Mouse (Mus musculus) embryonic facial prominence, embryonic 12.5 days (tissue): ENCODE measurements at regions not wholly inside any gene's neighbourhood (a gene's known extent, or its start where the extent isn't known, plus 50 kb on each side); places are given as distances from the start of the nearest gene placed in this dataset.

Source experiments
- ATAC-seq: fragments of 200-750 bp; cut with Nextera tagmentation; 2 replicates; pipeline ENCODE4 v1.8.0; 2017; ENCODE audit not compliant: insufficient number of reproducible peaks, insufficient read depth, low FRiP score, low TSS enrichment
- H3K27ac ChIP-seq: fragments of 300-500 bp; sonication (generic); 2 replicates; pipeline ENCODE4 v1.5.1; 2016; ENCODE audit warnings: mild to moderate bottlenecking
- H3K27me3 ChIP-seq: fragments of 300-500 bp; sonication (generic); 2 replicates; pipeline ENCODE4 v1.6.1; 2016; ENCODE audit warnings: mild to moderate bottlenecking, moderate library complexity
- H3K36me3 ChIP-seq: fragments of 300-500 bp; sonication (generic); 2 replicates; pipeline ENCODE4 v1.6.1; 2016; ENCODE audit warnings: mild to moderate bottlenecking
- H3K4me1 ChIP-seq: fragments of 300-500 bp; sonication (generic); 2 replicates; pipeline ENCODE4 v1.6.1; 2016
- H3K4me2 ChIP-seq: fragments of 300-500 bp; sonication (generic); replicated peaks from 2 replicates; pipeline ENCODE4 v1.6.1; 2016; ENCODE audit warnings: mild to moderate bottlenecking, moderate library complexity
- H3K4me3 ChIP-seq: fragments of 300-500 bp; sonication (generic); 2 replicates; pipeline ENCODE4 v1.5.1; 2016; ENCODE audit warnings: mild to moderate bottlenecking
- H3K9ac ChIP-seq: fragments of 300-500 bp; sonication (generic); 2 replicates; pipeline ENCODE4 v1.6.1; 2016; ENCODE audit warnings: mild to moderate bottlenecking, moderate library complexity
- H3K9me3 ChIP-seq: fragments of 300-500 bp; sonication (generic); 2 replicates; pipeline ENCODE4 v1.6.1; 2016; ENCODE audit warnings: mild to moderate bottlenecking, moderate library complexity
- WGBS: fragments of 180-500 bp; shearing (Covaris S2); methylation state at CpG from one replicate; pipeline ENCODE4 v1.1.7; 2016; 5-methylcytosine and 5-hydroxymethylcytosine counted together

GRCm38 (mm10) chr4:66524456-66524855 is 120.0 kb upstream of the Astn2 start:
- Histone ChIP-seq H3K4me3 (no peak overlapping the region), H3K9me3 (no peaks in the 10 kb centered on the region), H3K27ac (no peak overlapping the region), H3K4me2 (no peak overlapping the region), H3K36me3 (no peaks in the 10 kb centered on the region), H3K27me3 (no peaks in the 10 kb centered on the region), H3K4me1 (no peaks in the 10 kb centered on the region), H3K9ac (no peak overlapping the region)
- ATAC-seq = no peak
- WGBS = 58% methylated on average over 5 of the region's 5 CpGs

DNA sequence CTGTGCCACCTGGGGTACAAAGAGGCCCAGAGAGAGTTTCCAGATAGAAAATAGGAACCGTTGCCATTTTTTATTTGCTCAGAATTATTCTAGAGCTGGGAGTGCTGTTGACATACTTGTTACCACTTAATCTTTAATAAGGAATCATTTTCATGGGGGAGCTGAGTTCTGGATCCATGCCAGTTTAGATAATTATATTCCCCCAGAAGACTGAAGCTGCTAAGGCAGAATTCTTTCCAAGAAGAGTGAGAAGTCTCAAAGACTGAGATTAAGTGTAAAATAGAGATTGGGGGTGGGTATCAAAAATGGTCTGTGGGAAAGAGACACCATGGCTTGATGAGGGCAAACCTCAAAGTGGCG is 119.5 kb upstream of the Astn2 start:
- Histone ChIP-seq H3K9ac (no peak overlapping the region), H3K4me1 (no peaks in the 10 kb centered on the region), H3K27me3 (no peaks in the 10 kb centered on the region), H3K4me3 (no peak overlapping the region), H3K27ac (no peak overlapping the region), H3K36me3 (no peaks in the 10 kb centered on the region), H3K9me3 (no peaks in the 10 kb centered on the region), H3K4me2 (no peak overlapping the region)
- WGBS = 84% methylated on average over 2 of the region's 2 CpGs
- no peak for ATAC-seq

GRCm38 (mm10) chr4:66523238-66523885 is 119.0 kb upstream of the Astn2 start:
- Histone ChIP-seq H3K36me3 (no peaks in the 10 kb centered on the region), H3K9ac (no peak overlapping the region), H3K4me2 (no peak overlapping the region), H3K9me3 (no peaks in the 10 kb centered on the region), H3K4me1 (no peaks in the 10 kb centered on the region), H3K4me3 (no peak overlapping the region), H3K27ac (no peak overlapping the region), H3K27me3 (no peaks in the 10 kb centered on the region)
- no peak for ATAC-seq
- 40% methylated on average over 8 of the region's 8 CpGs for WGBS

GRCm38 (mm10) chr4:66522097-66522809 is 117.8 kb upstream of the Astn2 start:
- no peaks in the 10 kb centered on the region for H3K9me3 ChIP-seq
- 83% methylated on average over 2 of the region's 2 CpGs for WGBS
- H3K4me1 ChIP-seq = no peaks in the 10 kb centered on the region
- H3K9ac ChIP-seq = no peak overlapping the region
- H3K27me3 ChIP-seq = no peaks in the 10 kb centered on the region
- H3K4me2 ChIP-seq = no peak overlapping the region
- H3K36me3 ChIP-seq = no peaks in the 10 kb centered on the region
- no peak overlapping the region for H3K4me3 ChIP-seq
- H3K27ac ChIP-seq = no peak overlapping the region
- ATAC-seq = no peak

DNA sequence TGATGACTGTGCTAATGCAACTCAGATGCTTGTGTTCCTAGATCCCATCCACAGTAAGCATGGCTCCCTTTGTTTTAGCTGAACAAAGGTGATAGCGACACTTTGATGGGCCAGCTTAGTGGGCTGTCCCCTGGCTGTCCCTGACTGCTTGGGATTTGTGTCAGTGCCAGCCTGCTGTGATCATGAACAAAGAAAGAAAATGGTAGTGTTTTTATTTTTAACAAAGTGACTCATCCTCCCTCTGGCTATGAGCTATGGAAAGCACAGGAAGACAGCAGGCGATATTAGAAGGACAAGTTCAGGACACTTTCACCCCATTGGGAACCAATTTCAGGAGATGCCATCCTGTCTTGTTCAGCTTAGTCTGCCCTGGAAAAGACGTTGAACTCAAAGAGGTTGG is 116.4 kb upstream of the Astn2 start:
- Histone ChIP-seq H3K36me3 (no peaks in the 10 kb centered on the region), H3K4me1 (no peaks in the 10 kb centered on the region), H3K9me3 (no peaks in the 10 kb centered on the region), H3K4me2 (no peak overlapping the region), H3K9ac (no peak overlapping the region), H3K27me3 (no peaks in the 10 kb centered on the region), H3K27ac (no peak overlapping the region), H3K4me3 (no peak overlapping the region)
- ATAC-seq = no peak
- WGBS = 68% methylated on average over 3 of the region's 3 CpGs

DNA sequence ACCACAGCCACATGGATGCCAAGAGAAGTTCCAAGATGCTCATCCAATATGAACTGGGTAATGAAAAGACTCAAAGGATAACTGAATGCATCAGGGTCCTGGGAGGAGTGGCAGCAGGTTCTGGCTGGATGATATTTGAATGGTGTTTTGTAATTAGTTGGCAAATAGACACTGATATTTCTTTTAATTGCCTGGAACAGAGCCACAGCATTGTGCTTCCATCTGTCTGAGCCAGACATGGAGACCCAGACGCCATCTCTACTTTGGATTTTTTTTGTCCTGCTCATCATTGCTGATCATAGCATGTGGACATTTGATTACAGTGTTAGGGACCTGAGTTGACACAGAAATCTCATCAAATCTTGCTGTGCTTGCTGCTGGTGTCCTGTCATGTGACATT is 111.4 kb upstream of the Astn2 start:
- H3K9ac ChIP-seq = no peak overlapping the region
- no peak for ATAC-seq
- whole genome bisulfite sequencing = 79% methylated on average over 1 of the region's 1 CpGs

GRCm38 (mm10) chr4:66483496-66483895 is 79.1 kb upstream of the Astn2 start:
- no peaks in the 10 kb centered on the region for H3K27me3 ChIP-seq
- H3K4me2 ChIP-seq = no peak overlapping the region
- H3K4me1 ChIP-seq = no peaks in the 10 kb centered on the region
- H3K27ac ChIP-seq = no peak overlapping the region
- no peak for ATAC-seq
- no peak overlapping the region for H3K4me3 ChIP-seq
- WGBS = 73% methylated on average over 6 of the region's 6 CpGs
- H3K9me3 ChIP-seq = no peaks in the 10 kb centered on the region
- H3K36me3 ChIP-seq = no peaks in the 10 kb centered on the region
- H3K9ac ChIP-seq = no peak overlapping the region

More for the DNA sequence above, 111.4 kb upstream of the Astn2 start:
- Histone ChIP-seq H3K27me3 (no peaks in the 10 kb centered on the region), H3K9me3 (no peaks in the 10 kb centered on the region), H3K27ac (no peak overlapping the region), H3K4me2 (no peak overlapping the region), H3K4me3 (no peak overlapping the region), H3K4me1 (no peaks in the 10 kb centered on the region), H3K36me3 (no peaks in the 10 kb centered on the region)

GRCm38 (mm10) chr4:66482495-66483291 is 78.3 kb upstream of the Astn2 start:
- H3K9me3 ChIP-seq = no peaks in the 10 kb centered on the region
- H3K36me3 ChIP-seq = no peaks in the 10 kb centered on the region
- ATAC-seq = peak; percentile 82; the same call in 1 of the 2 replicates
- 41% methylated on average over 2 of the region's 2 CpGs for WGBS
- H3K4me2 ChIP-seq = no peak overlapping the region
- no peaks in the 10 kb centered on the region for H3K4me1 ChIP-seq
- no peaks in the 10 kb centered on the region for H3K27me3 ChIP-seq
- no peak overlapping the region for H3K9ac ChIP-seq
- H3K4me3 ChIP-seq = no peak overlapping the region
- H3K27ac ChIP-seq = no peak overlapping the region

GRCm38 (mm10) chr4:66478601-66479217 is 74.3 kb upstream of the Astn2 start:
- ATAC-seq = no peak
- no peaks in the 10 kb centered on the region for H3K9me3 ChIP-seq
- WGBS = 85% methylated on average over 8 of the region's 8 CpGs
- no peak overlapping the region for H3K27ac ChIP-seq
- no peaks in the 10 kb centered on the region for H3K27me3 ChIP-seq
- no peak overlapping the region for H3K4me3 ChIP-seq
- H3K9ac ChIP-seq = no peak overlapping the region
- H3K4me1 ChIP-seq = no peaks in the 10 kb centered on the region
- no peak overlapping the region for H3K4me2 ChIP-seq
- no peaks in the 10 kb centered on the region for H3K36me3 ChIP-seq
